Mouse (Mus musculus) G1E (cell line): Measurements from ENCODE around the gene Rasd1.

Experiments used
- CTCF ChIP-seq: IDR thresholded peaks from 2 replicates; pipeline ENCODE4 v1.5.1; 2012; ENCODE audit warnings: low read depth, low read length, inconsistent platforms, mixed read lengths
- GATA1 ChIP-seq: IDR thresholded peaks from 2 replicates; pipeline ENCODE4 v1.6.1; 2012; ENCODE audit warnings: borderline replicate concordance, low read length, inconsistent platforms, mixed read lengths
- GATA2 ChIP-seq: IDR thresholded peaks from 2 replicates; pipeline ENCODE4 v1.6.1; 2012; ENCODE audit warnings: low read depth, low read length, inconsistent platforms, borderline replicate concordance
- POLR2AphosphoS5 ChIP-seq: IDR thresholded peaks from 2 replicates; pipeline ENCODE4 v1.6.1; 2012; ENCODE audit warnings: low read depth, low read length, inconsistent platforms; ENCODE audit not compliant: insufficient replicate concordance
- TAL1 ChIP-seq: conservative IDR thresholded peaks from 2 replicates; pipeline ENCODE4 v1.6.1; 2012; ENCODE audit warnings: low read depth, low read length, inconsistent platforms, mixed read lengths

GRCm38 (mm10) chr11:59991365-59991764 lies 26.6 kb upstream of the Rasd1 start:
- TF ChIP-seq CTCF (no peak), TAL1 (no peak), GATA1 (no peak), POLR2AphosphoS5 (no peak), GATA2 (no peak)
